Mouse (Mus musculus) mesoderm, embryonic 11.5 days (tissue): ENCODE results near the gene Map2k4.

ENCODE experiments used
- DNase-seq: peaks from one replicate; pipeline ENCODE4 v3.0.0-alpha.2; 2012; ENCODE audit warnings: low read depth, low spot score

Gene Map2k4

GRCm38 (mm10) chr11:65712754-65713306 lies 75.3 kb downstream of the Map2k4 start:
- no peak for DNase-seq

GRCm38 (mm10) chr11:65706784-65707183 lies 81.3 kb downstream of the Map2k4 start:
- DNase-seq, result no peak

- DNase-seq, result no peak
These were observed 81.9 kb downstream of the Map2k4 start for GRCm38 (mm10) chr11:65706176-65706575.

- no peak for DNase-seq
These were observed 83.2 kb downstream of the Map2k4 start for GRCm38 (mm10) chr11:65704861-65705260.

GRCm38 (mm10) chr11:65678824-65679402 lies 109.2 kb downstream of the Map2k4 start:
- DNase-seq, result peak; percentile 54

- no peak for DNase-seq
These were observed 120.6 kb downstream of the Map2k4 start for GRCm38 (mm10) chr11:65667348-65667969.

- DNase-seq, result no peak
These were observed 123.2 kb downstream of the Map2k4 start for GRCm38 (mm10) chr11:65664903-65665302.

- DNase-seq, result no peak
These were observed 126.1 kb downstream of the Map2k4 start for GRCm38 (mm10) chr11:65661790-65662522.

GRCm38 (mm10) chr11:65653932-65654331 lies 134.2 kb downstream of the Map2k4 start:
- DNase-seq, result no peak

- DNase-seq, result no peak
These were observed 136.7 kb downstream of the Map2k4 start for GRCm38 (mm10) chr11:65651426-65651825.

- DNase-seq, result no peak
These were observed 138.0 kb downstream of the Map2k4 start for GRCm38 (mm10) chr11:65649956-65650715.

- DNase-seq, result no peak
These were observed 138.6 kb downstream of the Map2k4 start for GRCm38 (mm10) chr11:65649469-65649868.

GRCm38 (mm10) chr11:65646314-65646713 lies 141.8 kb downstream of the Map2k4 start:
- no peak for DNase-seq

GRCm38 (mm10) chr11:65644539-65644938 lies 143.6 kb downstream of the Map2k4 start:
- no peak for DNase-seq

- no peak for DNase-seq
These were observed 147.8 kb downstream of the Map2k4 start for GRCm38 (mm10) chr11:65640261-65640660.
